Mouse (Mus musculus): ENCODE data around the gene Hesx1. TPM values are rescaled to one million over a fixed set of nuclear protein-coding genes. Genes with fewer than 3 reads are reported as not detected.

The Hesx1 gene
- total RNA-seq, 2 experiments from 2014 or later, result not detected

DNA sequence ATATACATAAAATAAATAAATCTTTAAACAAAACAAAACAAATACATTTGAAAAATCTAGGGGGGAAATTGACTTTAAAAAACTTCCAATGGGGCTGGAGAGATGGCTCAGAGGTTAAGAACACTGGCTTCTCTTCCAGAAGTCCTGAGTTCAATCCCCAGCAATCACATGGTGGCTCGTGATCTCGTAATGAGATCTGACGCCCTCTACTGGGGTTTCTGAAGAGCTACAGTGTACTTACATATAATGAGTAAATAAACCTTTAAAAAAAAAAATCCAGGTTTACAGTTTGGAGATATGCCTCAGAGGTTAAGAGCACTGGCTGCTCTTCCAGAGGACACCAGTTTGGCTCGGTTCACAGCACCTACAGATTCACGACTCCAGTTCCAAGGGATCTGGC, 17.3 kb downstream of the Hesx1 start:
- no peak for DNase-seq (ENCODE audit: low spot score in 2 of 2)

DNA sequence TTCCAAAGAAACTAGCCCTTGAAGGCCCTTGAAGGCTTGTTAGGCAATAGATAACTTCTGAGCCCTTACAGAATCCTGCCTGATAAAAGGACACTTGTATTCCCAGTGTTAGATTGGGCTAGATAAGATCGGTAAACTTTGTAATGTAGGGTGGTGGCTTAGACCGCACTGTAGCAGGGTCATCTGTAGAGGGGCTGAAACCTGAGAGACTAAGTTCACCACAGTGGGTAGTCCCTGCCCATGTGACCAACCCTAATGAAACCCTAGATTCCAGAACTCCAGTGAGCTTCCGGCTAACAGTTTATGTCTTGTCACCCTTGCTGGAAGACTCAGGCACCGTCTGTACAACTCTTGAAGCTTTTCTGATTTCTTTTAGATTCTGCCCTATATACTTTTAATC, 19.4 kb downstream of the Hesx1 start:
- DNase-seq (ENCODE audit: low spot score in 2 of 2), result no peak

DNA sequence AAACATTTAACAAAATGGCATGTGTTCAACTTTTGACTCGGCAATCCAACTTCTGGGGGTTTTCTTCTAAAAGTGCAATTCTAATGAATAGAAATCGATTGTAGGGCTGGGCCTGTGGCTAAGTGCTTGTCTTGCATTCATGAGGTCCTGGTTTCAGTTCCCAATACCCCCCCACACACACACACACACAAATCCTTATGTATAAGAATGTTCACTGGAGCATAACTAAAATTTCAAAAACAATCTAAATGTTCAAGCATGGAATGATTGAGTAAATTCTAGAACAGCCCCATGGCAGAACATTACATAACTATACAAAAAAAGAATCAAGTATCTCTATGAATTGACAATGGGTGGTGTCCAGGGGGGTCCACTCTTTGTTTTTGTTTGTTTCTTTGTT, 23.7 kb downstream of the Hesx1 start:
- DNase-seq (ENCODE audit: low spot score in 2 of 2), result no peak

DNA sequence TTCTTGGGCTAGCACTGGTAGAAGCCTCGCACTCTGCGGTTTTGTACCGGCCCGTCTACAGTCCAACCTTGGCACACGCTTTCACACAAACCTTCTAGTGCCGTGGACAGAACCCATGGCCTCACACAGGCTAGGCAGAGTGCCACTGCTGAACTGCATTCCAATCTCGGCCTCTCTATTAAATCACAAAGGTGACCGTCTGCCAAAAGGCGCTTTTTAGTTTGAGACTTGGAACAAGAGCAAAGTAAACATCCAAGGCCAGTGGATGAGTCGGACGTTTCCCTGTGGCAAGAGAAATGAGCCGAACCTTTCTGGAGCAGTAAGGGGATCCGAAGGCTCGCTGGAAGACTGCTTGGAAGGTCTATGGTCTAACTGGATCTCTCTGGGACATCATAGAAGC, 25.6 kb downstream of the Hesx1 start:
- no peak for DNase-seq (ENCODE audit: low spot score in 2 of 2)

DNA sequence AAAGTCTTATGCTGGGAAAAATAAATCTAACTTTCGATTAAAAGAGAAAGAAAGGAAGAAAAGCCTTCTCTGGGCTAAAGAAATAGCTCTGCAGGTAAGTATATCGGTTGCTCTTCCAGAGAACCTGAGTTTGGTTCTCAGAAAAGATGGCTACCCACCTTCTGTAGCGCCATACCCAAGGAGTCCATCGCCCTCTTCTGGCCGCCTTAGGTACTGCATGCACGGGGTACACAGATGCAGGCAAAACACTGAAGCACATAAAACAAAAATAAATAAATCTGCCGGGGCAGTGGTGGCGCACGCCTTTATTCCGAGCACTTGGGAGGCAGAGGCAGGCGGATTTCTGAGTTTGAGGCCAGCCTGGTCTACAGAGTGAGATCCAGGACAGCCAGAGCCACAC, 28.7 kb downstream of the Hesx1 start:
- peak; percentile 52 to 55 for DNase-seq (ENCODE audit: low spot score in 2 of 2)

DNA sequence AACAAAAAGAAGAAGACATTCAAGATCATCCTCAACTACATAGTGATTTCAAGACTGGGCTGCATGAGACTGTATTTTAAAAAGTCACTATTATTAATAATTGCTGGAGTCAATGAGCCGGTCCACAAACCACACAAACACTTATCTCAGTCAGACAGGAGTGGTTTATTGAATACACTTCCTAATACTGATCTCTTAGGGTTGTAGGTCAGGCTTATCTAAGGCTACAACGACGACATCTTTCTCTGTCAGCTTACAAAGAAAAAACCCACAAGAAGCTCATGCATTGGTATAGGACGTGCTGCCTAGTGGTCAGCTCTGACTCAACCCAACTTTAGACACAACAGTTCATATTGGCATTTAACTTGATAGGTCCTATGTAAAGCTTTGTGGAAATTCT, 30.4 kb downstream of the Hesx1 start:
- DNase-seq (ENCODE audit: low spot score in 2 of 2), result no peak

DNA sequence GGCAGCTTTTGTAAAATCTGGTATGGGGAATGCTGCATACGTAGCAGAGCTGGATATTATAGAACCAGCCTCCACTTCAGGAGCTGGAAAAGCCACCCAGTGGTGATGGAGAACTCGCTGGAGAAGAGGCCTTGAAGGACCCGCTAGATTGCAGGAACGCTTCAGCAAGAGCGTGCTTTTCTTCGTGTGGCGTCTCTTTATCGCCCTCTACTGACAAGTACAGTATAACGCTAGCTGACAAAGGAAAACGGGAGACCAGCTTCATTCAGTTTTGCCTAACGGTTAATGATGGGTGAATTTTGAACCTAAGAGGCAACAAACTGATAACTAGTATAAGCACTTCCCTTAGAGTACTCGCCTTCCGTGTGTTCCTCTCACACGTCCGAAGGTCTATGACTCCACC, 35.6 kb downstream of the Hesx1 start:
- peak; percentile 37 to 47 for DNase-seq (ENCODE audit: low spot score in 2 of 2)

DNA sequence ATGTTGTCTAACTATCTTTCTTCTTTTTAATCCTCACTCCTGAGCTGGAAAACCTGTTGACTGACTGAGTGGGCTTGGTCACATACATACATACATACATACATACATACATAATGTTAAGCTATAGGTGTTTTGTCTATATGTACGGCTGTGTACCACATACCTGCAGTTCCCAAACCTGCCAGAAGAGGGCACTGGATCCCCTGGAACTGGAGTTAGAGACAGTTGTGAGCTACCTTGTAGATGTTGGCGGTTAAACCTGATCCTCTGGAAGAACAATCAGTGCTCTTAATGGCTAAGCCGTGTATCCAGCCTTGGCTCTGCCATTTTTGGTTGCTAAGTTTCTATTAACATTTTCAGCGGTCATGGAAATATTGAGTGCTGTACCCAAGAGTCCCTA, 36.9 kb downstream of the Hesx1 start:
- DNase-seq (ENCODE audit: low spot score in 2 of 2), result peak; percentile 71

DNA sequence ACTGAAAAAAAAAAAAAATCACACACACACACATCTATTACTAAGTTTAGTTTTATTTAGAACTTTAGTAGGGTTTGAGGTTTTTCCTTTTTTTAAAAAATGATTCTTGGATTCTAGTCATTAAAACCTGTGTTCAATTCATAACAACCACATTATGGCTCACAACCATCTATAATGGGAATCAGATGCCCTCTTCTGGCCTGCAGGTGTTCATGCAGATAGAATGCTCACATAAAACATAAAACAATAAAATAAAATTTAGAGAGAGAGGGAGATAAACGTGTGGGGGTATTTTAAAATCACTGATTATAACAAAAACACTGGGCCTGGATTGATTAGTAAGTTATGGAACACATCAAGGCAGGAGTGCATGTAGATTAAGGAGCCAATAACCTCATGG, 43.3 kb downstream of the Hesx1 start:
- no peak for DNase-seq (ENCODE audit: low spot score in 2 of 2)

DNA sequence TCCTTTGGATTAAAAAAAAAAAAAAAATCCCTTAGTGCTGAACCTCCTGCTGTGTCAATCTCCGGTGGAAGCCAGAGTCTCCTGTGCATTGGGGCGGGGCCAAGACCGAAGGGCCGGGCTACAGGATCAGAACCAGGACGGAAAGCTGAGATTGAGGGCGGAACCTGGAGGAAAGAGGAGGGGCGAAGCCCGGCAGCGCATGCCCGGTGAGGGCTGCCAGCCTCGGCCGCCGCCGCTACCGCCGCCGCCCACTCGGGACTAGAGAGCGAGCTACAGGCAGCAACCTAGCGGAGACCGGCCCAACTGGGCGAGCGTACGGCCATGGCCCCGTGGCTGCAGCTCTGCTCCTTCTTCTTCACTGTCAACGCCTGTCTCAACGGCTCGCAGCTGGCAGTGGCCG, 44.6 kb downstream of the Hesx1 start, which contains the start of gene Il17rd:
Il17rd (plus strand) TSS at position 159 of the 400 bp plus-strand sequence.
- peak; percentile 75 to 84 for DNase-seq (ENCODE audit: low spot score in 2 of 2)

DNA sequence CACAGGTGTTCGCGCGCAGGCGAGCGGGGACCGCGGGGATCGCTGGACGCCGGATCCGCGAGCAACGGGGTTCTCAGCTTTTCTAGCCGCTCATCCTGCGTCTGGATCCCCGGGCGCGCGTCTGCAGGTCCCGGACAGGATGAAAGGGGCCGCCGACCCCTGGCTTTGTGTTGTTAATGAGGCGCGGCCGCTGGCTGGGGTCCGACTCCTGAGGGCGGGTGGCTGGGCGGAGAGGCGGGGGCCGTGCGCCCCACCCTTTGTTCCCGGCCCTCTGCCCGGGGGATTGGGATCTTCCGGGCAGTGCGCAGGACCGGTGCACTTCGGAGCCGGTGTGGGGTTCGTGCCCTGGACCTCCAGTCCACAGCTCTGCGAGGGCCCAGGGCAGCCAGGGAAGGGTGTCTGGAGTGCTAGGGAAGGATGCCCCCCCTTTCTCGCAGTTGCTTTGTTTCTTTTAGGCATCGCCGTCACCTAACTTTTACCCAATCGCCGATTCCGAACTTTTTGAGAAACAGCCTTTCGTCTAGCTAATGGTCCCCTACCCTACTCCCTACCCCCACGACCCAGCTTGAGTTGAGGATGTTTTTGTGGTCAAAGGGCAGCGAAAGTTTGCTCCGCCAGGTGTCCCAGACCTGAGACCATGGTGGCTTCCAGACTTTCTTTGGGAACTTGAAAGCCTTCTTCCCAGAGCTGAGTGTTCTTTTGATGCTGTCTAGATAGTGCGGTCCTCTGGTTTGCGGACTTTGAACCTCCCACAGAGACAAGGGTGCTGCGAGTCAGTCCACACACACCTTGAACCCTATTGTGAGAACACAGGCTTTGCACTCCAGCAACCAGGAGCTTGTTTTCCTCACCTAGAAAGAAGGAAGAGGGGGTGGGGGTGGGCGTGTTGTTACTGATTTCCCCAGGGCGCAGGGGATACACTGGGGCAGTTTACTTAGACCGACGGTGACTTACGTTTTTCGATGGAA, 45.3 kb downstream of the Hesx1 start:
- DNase-seq (ENCODE audit: low spot score in 2 of 2), result peak; percentile 30 to 51

DNA sequence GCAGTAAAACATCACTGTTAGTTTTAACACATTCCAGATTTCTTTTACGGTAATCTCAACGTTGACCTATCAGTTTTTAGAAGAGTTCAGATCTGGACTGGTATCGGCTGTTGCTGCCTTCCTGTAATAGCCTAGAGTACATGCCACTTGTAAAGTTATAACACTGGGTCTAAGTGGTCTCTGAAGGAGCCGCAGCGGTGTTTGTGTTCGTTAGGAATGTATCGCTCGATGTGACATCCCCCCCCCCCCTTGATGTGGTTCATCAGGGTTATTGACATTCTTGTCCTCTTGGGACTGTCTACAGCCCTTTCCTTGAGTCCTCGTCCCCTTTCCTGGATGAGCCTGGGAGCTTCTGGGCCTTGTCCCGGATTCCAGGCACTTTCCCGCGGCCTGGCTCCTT, 46.2 kb downstream of the Hesx1 start:
- DNase-seq (ENCODE audit: low spot score in 2 of 2), result no peak

DNA sequence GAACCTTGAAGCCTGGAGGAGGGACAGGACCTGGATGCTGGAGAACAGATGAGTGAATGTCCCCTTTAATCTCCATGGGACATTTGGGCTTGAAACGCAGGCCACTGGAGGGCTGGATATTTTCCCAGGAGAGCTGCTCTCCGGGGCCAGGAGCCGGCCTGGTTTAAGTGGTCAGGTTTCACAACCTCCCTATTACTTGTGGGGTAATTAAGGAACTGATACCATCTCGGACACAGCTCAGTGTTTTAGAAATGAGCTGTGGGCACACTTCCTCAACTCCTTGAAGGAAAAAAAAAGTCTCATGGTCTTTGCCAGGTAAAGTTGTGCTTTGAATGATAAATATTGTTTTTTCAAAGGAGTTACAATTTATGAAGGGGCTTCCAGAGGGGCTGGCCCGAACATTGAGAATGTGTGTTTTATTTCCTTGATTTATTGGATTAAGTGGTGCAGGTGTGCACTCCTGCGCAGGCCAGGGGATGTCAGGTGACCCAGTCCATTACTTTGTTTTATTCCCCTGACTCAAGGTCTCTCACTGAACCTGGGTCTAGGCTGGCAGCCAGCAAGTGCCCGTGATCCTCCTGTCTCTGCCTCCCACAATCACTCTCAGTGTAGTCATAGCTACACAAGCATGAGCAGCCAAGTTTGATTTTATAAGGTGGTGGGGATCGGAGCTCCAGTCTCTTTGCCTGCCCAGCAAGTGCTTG, 48.2 kb downstream of the Hesx1 start:
- no peak for DNase-seq (ENCODE audit: low spot score in 2 of 2)

DNA sequence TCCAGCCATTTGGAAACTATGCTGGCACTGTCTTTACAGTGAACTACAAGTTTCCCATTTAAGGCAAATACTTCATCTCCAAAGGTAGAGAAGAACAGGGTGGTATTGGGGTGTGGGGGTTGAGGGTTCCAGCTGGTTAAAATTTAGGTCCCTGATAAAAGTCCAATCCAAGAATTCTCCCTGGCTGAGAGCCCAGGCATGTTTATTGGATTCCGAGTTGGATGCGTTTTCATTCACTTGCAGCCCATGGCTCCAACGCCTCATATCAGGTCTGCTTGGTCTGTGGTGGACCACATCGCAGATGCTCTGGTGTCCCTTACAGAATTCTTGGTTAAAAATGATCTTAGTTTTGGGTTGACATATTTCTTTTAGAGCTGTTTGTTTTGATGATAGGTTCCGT, 49.2 kb downstream of the Hesx1 start:
- DNase-seq (ENCODE audit: low spot score in 2 of 2), result no peak

DNA sequence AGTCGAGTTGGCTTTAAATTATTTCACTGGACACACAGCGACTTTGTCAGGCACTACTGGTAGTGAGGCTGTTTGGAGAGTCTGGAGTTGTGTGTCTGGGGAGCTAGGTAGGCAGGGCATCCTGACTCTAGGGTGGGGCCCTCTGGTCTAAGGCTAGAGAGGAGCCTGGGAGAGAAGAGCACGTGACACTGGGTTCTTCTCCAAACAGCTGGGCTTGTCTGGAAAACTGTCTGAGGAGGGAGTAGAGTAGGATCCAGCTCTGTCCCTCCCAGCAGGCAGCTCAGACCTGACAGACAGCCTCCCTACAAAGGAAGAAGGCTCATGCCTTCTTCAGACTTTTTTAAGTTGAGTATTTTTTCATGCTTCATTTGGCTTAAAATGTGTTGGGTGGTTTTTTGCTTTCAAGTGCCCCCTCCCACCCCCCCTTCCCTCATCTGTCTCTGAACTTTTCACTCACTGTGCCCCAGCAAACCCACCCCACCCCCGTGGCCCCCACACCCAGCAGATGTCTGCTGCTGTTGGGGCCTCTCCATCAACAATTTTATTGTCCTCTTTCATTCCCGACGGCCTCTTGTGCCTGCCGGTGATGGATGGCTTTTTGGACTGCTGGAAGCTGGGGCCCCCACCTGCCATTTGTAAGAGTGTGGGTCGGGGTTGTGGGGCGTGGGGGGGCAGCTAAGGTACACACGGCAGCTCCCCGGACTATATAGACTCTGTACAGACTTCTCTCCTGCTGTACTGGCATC, 50.2 kb downstream of the Hesx1 start:
- no peak for DNase-seq (ENCODE audit: low spot score in 2 of 2)

DNA sequence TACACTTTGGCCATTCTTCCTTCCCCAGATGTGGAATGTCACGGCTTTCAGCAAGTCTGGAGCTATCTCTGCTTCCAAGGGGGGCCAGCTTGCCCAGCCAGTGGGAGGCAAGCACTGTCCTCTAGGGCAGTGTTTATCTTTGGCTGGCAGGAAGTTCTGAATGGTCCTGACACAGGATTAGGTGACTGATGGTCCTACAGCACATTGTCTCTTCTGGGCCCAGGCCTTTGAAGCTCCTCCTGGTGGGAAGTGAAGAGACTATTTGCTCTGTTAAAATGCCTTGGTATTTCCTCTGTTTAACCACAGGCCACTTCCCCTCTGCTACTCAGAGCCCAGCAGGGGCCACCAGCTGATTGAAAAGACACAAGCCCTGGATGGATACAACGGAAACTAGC, 50.7 kb downstream of the Hesx1 start:
- DNase-seq (ENCODE audit: low spot score in 2 of 2), result no peak

DNA sequence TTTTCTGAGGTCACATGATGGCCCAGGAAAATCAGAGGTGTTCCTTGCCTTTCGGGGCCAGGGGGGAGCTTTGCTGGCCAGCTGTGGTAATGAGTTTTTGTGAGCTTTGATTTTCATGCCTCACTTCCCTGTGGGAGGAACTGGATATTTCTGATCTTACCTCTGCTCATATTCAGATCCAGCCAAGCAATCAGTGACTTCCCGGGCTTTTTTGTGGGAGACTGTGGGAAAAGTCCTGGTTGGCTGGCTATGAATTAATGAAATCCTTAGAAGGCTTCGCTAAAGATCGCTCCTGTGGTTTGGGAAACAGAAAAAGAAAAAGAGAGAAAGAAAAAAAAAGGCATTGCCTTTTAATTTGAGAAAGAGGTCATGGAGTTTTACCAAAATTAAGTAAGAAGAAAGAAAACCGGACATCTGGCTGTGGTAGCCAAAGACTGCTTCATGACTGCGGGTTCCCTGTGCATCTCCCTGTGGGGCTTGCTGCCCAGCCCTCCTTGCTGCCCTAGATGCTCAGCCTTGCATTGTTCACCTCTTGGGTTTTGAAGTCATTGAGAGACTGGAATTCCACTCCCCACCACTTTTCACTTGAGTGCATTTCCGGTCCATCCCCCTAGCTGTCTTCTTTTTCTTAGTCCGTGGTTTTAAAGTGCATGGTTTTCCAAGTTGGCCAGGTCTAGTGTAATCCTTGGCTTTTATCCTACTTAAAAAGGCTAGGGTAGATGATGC, 54.2 kb downstream of the Hesx1 start:
- no peak for DNase-seq (ENCODE audit: low spot score in 2 of 2)

DNA sequence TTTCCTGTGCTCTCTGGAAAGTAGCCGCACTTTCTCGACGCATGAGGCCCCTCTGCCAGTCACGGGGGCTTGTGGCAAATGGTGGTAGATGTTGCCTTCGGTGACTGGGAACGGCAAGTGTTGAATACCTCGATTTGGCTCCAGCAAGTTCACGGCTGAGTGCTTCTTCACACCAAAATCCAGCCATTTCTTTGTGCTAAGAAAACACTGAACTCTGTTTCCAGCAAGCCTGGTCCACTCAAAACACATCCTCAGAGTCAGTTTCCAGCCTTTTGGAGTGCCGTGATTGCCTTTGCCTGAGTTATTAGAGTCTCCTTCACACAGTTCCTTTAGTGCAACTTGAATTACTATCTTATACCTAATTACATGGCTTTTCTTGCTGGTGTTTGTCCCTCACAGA, 55.8 kb downstream of the Hesx1 start:
- no peak for DNase-seq (ENCODE audit: low spot score in 2 of 2)

DNA sequence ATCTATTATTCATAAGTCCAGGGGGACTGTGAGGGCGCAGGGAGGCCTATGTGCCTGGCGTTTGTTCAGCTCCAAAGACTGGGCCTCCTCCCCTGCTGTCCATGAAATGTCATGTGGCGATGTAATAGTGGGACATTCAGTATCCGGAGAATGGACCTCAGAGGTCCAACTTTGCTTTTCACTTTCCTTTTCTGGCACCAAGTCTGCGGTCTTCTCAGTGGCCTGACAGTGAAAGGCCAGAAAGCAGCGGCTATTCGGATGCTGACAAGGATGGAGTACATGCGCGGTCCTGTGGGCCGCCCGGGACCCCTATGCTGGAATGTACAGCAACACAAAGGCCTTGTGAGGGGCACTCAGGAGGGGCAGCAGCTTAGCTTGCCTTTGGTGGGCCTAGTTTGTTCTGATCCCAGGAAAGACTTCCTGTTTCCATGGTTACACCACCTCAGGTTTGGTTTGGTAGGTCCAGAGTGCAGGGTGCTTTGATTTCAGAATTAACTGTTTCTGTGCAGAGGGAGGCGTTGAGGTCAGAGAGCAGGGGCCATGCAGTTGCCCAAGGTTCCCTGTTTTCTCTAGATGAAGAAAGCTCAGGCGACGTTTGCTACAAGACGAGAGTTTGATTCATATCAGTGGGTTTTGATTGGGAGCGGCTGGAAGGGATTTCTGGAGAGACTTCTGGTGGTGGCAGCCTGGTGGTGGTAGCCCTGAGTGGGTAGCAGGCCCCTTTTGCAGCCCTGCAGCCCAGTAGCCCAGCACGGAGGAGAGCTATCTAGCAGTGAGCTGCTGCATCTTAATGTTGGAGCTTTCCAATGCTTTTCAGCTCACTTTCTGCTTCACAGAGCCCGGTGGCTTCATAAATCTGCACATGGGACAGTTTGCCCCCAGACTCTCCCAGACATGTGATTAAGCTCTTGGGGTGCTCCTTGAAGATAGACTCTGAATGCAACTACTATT, 56.6 kb downstream of the Hesx1 start:
- no peak for DNase-seq (ENCODE audit: low spot score in 2 of 2)

DNA sequence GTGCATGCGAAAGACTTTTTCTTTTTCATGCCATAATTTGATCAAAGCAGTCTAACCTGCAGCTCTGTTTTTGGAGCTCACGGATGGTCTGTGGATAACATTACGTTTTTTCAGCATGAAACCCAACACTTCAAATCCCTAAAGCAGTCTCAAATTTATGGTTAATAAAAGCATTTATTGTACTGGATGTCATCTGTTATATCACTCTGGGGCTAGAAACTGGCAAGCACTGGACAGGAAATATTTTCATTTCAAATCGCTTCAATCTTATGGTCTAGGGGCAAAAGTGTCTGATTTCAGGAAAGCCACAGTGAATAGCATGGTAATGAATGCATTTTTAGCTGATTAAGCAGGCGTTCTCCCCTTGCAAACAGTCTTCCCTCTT, 57.3 kb downstream of the Hesx1 start:
- DNase-seq (ENCODE audit: low spot score in 2 of 2), result no peak
